30 mouse cellular contexts compared by ENCODE assay signal in genomic region chr6:99663232-99663631, GRCm38 (mm10). TPM values are rescaled to one million over a fixed set of nuclear protein-coding genes. Genes with fewer than 3 reads are reported as not detected.
"Had no signal": no experiment of that assay in that cellular context is flagged by ENCODE, and none has a peak within 500 bp of the region (broad histone marks: within the 10 kb centered on the region; RNA-seq: fewer than 3 reads in every experiment).

No protein-coding gene starts in this region.

- ATAC-seq: forebrain, embryonic 13.5 days; forebrain, embryonic 14.5 days; forebrain, embryonic 15.5 days; forebrain, embryonic 16.5 days; forebrain, postnatal 0 days had no signal

- DNase-seq: cerebellum, adult 2 months; cerebellum, adult 8-10 months; cerebellum, adult 9-10 months; cerebellum, adult 9-11 months; cerebellum, postnatal 10 days; cerebellum, postnatal 14 days; cerebellum, postnatal 25 days; cerebellum, postnatal 36 days; embryo, embryonic 11 days; forebrain, postnatal 0 days; gastrocnemius, adult 2 months; gastrocnemius, postnatal 10 days; gastrocnemius, postnatal 14 days; gastrocnemius, postnatal 25 days; gastrocnemius, postnatal 36 days; heart, adult 11 months; heart, adult 18-20 months had no signal

- H3K9me3 ChIP-seq: embryonic facial prominence, embryonic 10.5 days; embryonic facial prominence, embryonic 12.5 days; embryonic facial prominence, embryonic 13.5 days; embryonic facial prominence, embryonic 15.5 days; forebrain, embryonic 10.5 days; forebrain, embryonic 12.5 days; forebrain, embryonic 13.5 days; forebrain, embryonic 15.5 days had no signal

- H3K9ac ChIP-seq: embryonic facial prominence, embryonic 12.5 days; embryonic facial prominence, embryonic 13.5 days; embryonic facial prominence, embryonic 15.5 days; forebrain, embryonic 12.5 days; forebrain, embryonic 13.5 days; forebrain, embryonic 15.5 days; forebrain, postnatal 0 days had no signal

- H3K27ac ChIP-seq: embryonic facial prominence, embryonic 10.5 days; embryonic facial prominence, embryonic 12.5 days; embryonic facial prominence, embryonic 13.5 days; embryonic facial prominence, embryonic 15.5 days; forebrain, embryonic 10.5 days; forebrain, embryonic 12.5 days; forebrain, embryonic 13.5 days; forebrain, embryonic 15.5 days; gastrocnemius, adult 2 months had no signal

- H3K36me3 ChIP-seq: embryonic facial prominence, embryonic 10.5 days; embryonic facial prominence, embryonic 12.5 days; embryonic facial prominence, embryonic 13.5 days; embryonic facial prominence, embryonic 15.5 days; forebrain, embryonic 10.5 days; forebrain, embryonic 12.5 days; forebrain, embryonic 15.5 days had no signal

- H3K4me2 ChIP-seq: embryonic facial prominence, embryonic 12.5 days; embryonic facial prominence, embryonic 13.5 days; embryonic facial prominence, embryonic 15.5 days; forebrain, embryonic 12.5 days; forebrain, embryonic 13.5 days; forebrain, embryonic 15.5 days had no signal

- H3K27me3 ChIP-seq: embryonic facial prominence, embryonic 12.5 days; embryonic facial prominence, embryonic 13.5 days; embryonic facial prominence, embryonic 15.5 days; forebrain, embryonic 13.5 days; forebrain, embryonic 15.5 days had no signal

- H3K4me3 ChIP-seq: embryonic facial prominence, embryonic 10.5 days; embryonic facial prominence, embryonic 12.5 days; embryonic facial prominence, embryonic 13.5 days; embryonic facial prominence, embryonic 15.5 days; erythroblast, embryonic 14.5 days; forebrain, embryonic 10.5 days; forebrain, embryonic 12.5 days; forebrain, embryonic 13.5 days; forebrain, embryonic 15.5 days; gastrocnemius, adult 2 months had no signal

RNA-seq across cellular contexts. Expression of gene Eif4e3, which starts 3.3 kb away (rescaled TPM):
- polyA plus RNA-seq: erythroblast, embryonic 14.5 days had no signal

RNA-seq across cellular contexts. Expression of gene Gm20696, which starts 3.4 kb away (rescaled TPM):
- polyA plus RNA-seq: erythroblast, embryonic 14.5 days had no signal

RNA-seq across cellular contexts. Expression of gene Gpr27, which starts 29.2 kb away (rescaled TPM):
- total RNA-seq: common myeloid progenitor, adult 5-6 weeks; granulocyte monocyte progenitor cell, adult 5-6 weeks had no signal
- polyA plus RNA-seq: erythroblast, embryonic 14.5 days had no signal
